ENCODE assay signal across 14 mouse cellular contexts in genomic region chr1:153087771-153088170, GRCm38 (mm10).
"Had no signal": no experiment of that assay in that cellular context is flagged by ENCODE, and none has a peak within 500 bp of the region (broad histone marks: within the 10 kb centered on the region; RNA-seq: fewer than 3 reads in every experiment).

No protein-coding gene starts in this region.

- H3K9me3 ChIP-seq: limb, embryonic 15.5 days; liver, embryonic 12.5 days; megakaryocyte, embryonic 14.5 days; midbrain, embryonic 15.5 days had no signal

- H3K27me3 ChIP-seq: limb, embryonic 15.5 days; midbrain, embryonic 15.5 days had no signal

- H3K4me1 ChIP-seq: midbrain, embryonic 15.5 days had no signal

- H3K36me3 ChIP-seq: limb, embryonic 15.5 days; liver, embryonic 12.5 days had no signal

- H3K27ac ChIP-seq: layer of hippocampus, adult 2 months; left cerebral cortex, adult 2 months; limb, embryonic 15.5 days; liver, embryonic 12.5 days; macrophage; midbrain, embryonic 15.5 days; stomach, postnatal 0 days had no signal

- DNase-seq: kidney, adult 9 months; kidney, postnatal 10 days; kidney, postnatal 4 days; lung, embryonic 14.5 days; lung, postnatal 10 days; thymus, postnatal 14 days had no signal

- H3K4me3 ChIP-seq: layer of hippocampus, adult 2 months; left cerebral cortex, adult 2 months; limb, embryonic 15.5 days; liver, embryonic 12.5 days; megakaryocyte, embryonic 14.5 days; midbrain, embryonic 15.5 days had no signal

- H3K9ac ChIP-seq: limb, embryonic 15.5 days; liver, embryonic 12.5 days; lung, embryonic 14.5 days; midbrain, embryonic 15.5 days had no signal

- ATAC-seq: liver, embryonic 12.5 days; midbrain, embryonic 15.5 days had no signal
